Mouse (Mus musculus) liver, embryonic 15.5 days (tissue): ENCODE measurements around the gene Mast4. TPM values are rescaled to one million over a fixed set of nuclear protein-coding genes. Genes with fewer than 3 reads are reported as not detected.

ENCODE experiments used
- ATAC-seq: fragments of 200-750 bp; cut with Nextera tagmentation; 2 replicates; pipeline ENCODE4 v1.8.0; 2017; ENCODE audit warnings: moderate number of reproducible peaks, mild to moderate bottlenecking, moderate library complexity; ENCODE audit not compliant: insufficient read depth
- H3K27ac ChIP-seq: fragments of 300-500 bp; sonication (generic); replicated peaks from 2 replicates; pipeline ENCODE4 v1.5.1; 2015; ENCODE audit warnings: mild to moderate bottlenecking, inconsistent platforms
- H3K27me3 ChIP-seq: fragments of 300-500 bp; sonication (generic); 2 replicates; pipeline ENCODE4 v1.6.1; 2015; ENCODE audit warnings: mild to moderate bottlenecking, inconsistent platforms
- H3K36me3 ChIP-seq: fragments of 300-500 bp; sonication (generic); replicated peaks from 2 replicates; pipeline ENCODE4 v1.6.1; 2015; ENCODE audit warnings: moderate library complexity, mild to moderate bottlenecking, inconsistent platforms
- H3K4me1 ChIP-seq: fragments of 300-500 bp; sonication (generic); replicated peaks from 2 replicates; pipeline ENCODE4 v1.6.1; 2015; ENCODE audit warnings: inconsistent platforms
- H3K4me2 ChIP-seq: fragments of 300-500 bp; sonication (generic); 2 replicates; pipeline ENCODE4 v1.6.1; 2015; ENCODE audit warnings: moderate library complexity, mild to moderate bottlenecking, inconsistent platforms
- H3K4me3 ChIP-seq: fragments of 300-500 bp; sonication (generic); replicated peaks from 2 replicates; pipeline ENCODE4 v1.5.1; 2015; ENCODE audit warnings: mild to moderate bottlenecking, inconsistent platforms
- H3K9ac ChIP-seq: fragments of 300-500 bp; sonication (generic); 2 replicates; pipeline ENCODE4 v1.6.1; 2015; ENCODE audit warnings: moderate library complexity, mild to moderate bottlenecking, inconsistent platforms
- H3K9me3 ChIP-seq: fragments of 300-500 bp; sonication (generic); replicated peaks from 2 replicates; pipeline ENCODE4 v1.6.1; 2016; ENCODE audit warnings: inconsistent platforms
- WGBS: fragments of 180-500 bp; shearing (Covaris S2); methylation state at CpG from one replicate; pipeline ENCODE4 v1.1.7; 2015; ENCODE audit warnings: mixed read lengths; ENCODE audit not compliant: insufficient replicate concordance; 5-methylcytosine and 5-hydroxymethylcytosine counted together
- polyA plus RNA-seq: library from polyadenylated mRNA; unstranded; fragments of >200 nt; fragmentation: Nextera tagmentation; extraction: Ambion mirVana; gene quantifications from 2 replicates; pipeline ENCODE4 v1.2.1, GENCODE M21; 2015

Gene Mast4
- polyA plus RNA-seq, 1 experiment from 2014 or later: 2.1 TPM

GRCm38 (mm10) chr13:102880381-102881076, 453.8 kb downstream of the Mast4 start:
- Histone ChIP-seq H3K36me3 (no peaks in the 10 kb centered on the region), H3K9ac (no peak overlapping the region), H3K4me2 (no peak overlapping the region), H3K9me3 (no peaks in the 10 kb centered on the region), H3K27me3 (no peaks in the 10 kb centered on the region), H3K4me1 (peaks cover 11% of the 10 kb centered on the region; the same call in 1 of the 2 replicates), H3K27ac (no peak overlapping the region), H3K4me3 (no peak overlapping the region)
- ATAC-seq: no peak
- WGBS: 71% methylated on average over 7 of the region's 7 CpGs

- no peaks in the 10 kb centered on the region for H3K36me3 ChIP-seq
- H3K9me3 ChIP-seq: no peaks in the 10 kb centered on the region
- no peak overlapping the region for H3K27ac ChIP-seq
- no peak overlapping the region for H3K9ac ChIP-seq
- no peak overlapping the region for H3K4me3 ChIP-seq
- ATAC-seq: no peak
- no peak overlapping the region for H3K4me2 ChIP-seq
- WGBS: 54% methylated on average over 6 of the region's 6 CpGs
- no peaks in the 10 kb centered on the region for H3K27me3 ChIP-seq
- peaks cover 11% of the 10 kb centered on the region; the same call in 1 of the 2 replicates for H3K4me1 ChIP-seq
Observed at GRCm38 (mm10) chr13:102878631-102879030, 455.7 kb downstream of the Mast4 start.

- WGBS: 68% methylated on average over 12 of the region's 12 CpGs
- no peaks in the 10 kb centered on the region for H3K27me3 ChIP-seq
Observed at GRCm38 (mm10) chr13:102877766-102878325, 456.5 kb downstream of the Mast4 start.

DNA sequence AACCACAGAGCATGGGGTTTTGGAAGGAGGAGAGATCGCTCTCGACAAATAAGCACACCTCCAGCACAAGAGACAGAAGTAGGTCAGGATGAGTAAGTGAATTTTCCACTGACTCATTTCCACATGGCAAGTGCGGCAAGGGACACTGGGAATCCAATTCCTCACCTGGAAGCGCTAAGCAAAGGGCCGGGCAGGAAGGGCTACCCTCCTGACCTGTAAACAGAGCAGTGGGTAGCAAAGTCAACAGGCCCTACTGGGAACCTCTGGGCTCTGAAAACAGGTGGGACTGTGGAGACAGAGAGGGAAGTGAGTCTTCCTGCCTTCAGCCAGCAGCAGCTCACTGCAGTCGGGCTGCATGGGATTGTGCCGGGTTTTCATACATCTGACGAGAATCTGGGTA, 457.1 kb downstream of the Mast4 start:
- Histone ChIP-seq H3K36me3 (no peaks in the 10 kb centered on the region), H3K27ac (no peak overlapping the region), H3K27me3 (no peaks in the 10 kb centered on the region), H3K9ac (no peak overlapping the region), H3K4me3 (no peak overlapping the region), H3K4me2 (no peak overlapping the region), H3K4me1 (peaks cover 11% of the 10 kb centered on the region; the same call in 1 of the 2 replicates), H3K9me3 (no peaks in the 10 kb centered on the region)
- 72% methylated on average over 8 of the region's 8 CpGs for WGBS
- peak; percentile 68 for ATAC-seq

More at GRCm38 (mm10) chr13:102877766-102878325, 456.5 kb downstream of the Mast4 start:
- peaks cover 11% of the 10 kb centered on the region; the same call in 1 of the 2 replicates for H3K4me1 ChIP-seq
- no peaks in the 10 kb centered on the region for H3K9me3 ChIP-seq
- no peak overlapping the region for H3K4me2 ChIP-seq
- no peak overlapping the region for H3K4me3 ChIP-seq
- no peak overlapping the region for H3K9ac ChIP-seq
- H3K27ac ChIP-seq: no peak overlapping the region
- no peak for ATAC-seq
- H3K36me3 ChIP-seq: no peaks in the 10 kb centered on the region

GRCm38 (mm10) chr13:102875520-102875919, 458.8 kb downstream of the Mast4 start:
- no peak overlapping the region for H3K4me2 ChIP-seq
- no peak overlapping the region for H3K27ac ChIP-seq
- no peak overlapping the region for H3K4me3 ChIP-seq
- no peaks in the 10 kb centered on the region for H3K36me3 ChIP-seq
- H3K4me1 ChIP-seq: peaks cover 11% of the 10 kb centered on the region; the same call in 1 of the 2 replicates
- no peak for ATAC-seq
- H3K9ac ChIP-seq: no peak overlapping the region
- H3K9me3 ChIP-seq: no peaks in the 10 kb centered on the region
- H3K27me3 ChIP-seq: no peaks in the 10 kb centered on the region
- 74% methylated on average over 8 of the region's 8 CpGs for WGBS

- Histone ChIP-seq H3K27ac (no peak overlapping the region), H3K36me3 (no peaks in the 10 kb centered on the region), H3K4me2 (no peak overlapping the region), H3K27me3 (no peaks in the 10 kb centered on the region), H3K9me3 (no peaks in the 10 kb centered on the region), H3K4me1 (peaks cover 11% of the 10 kb centered on the region; the same call in 1 of the 2 replicates), H3K4me3 (no peak overlapping the region), H3K9ac (no peak overlapping the region)
- 52% methylated on average over 3 of the region's 3 CpGs for WGBS
- no peak for ATAC-seq
Observed at GRCm38 (mm10) chr13:102875144-102875476, 459.2 kb downstream of the Mast4 start.

GRCm38 (mm10) chr13:102874465-102875143, 459.7 kb downstream of the Mast4 start:
- no peaks in the 10 kb centered on the region for H3K36me3 ChIP-seq
- H3K27ac ChIP-seq: no peak overlapping the region
- no peak for ATAC-seq
- H3K4me3 ChIP-seq: no peak overlapping the region
- no peaks in the 10 kb centered on the region for H3K27me3 ChIP-seq
- H3K4me2 ChIP-seq: no peak overlapping the region
- H3K9me3 ChIP-seq: no peaks in the 10 kb centered on the region
- no peak overlapping the region for H3K9ac ChIP-seq
- H3K4me1 ChIP-seq: peaks cover 11% of the 10 kb centered on the region; the same call in 1 of the 2 replicates
- 74% methylated on average over 14 of the region's 14 CpGs for WGBS

DNA sequence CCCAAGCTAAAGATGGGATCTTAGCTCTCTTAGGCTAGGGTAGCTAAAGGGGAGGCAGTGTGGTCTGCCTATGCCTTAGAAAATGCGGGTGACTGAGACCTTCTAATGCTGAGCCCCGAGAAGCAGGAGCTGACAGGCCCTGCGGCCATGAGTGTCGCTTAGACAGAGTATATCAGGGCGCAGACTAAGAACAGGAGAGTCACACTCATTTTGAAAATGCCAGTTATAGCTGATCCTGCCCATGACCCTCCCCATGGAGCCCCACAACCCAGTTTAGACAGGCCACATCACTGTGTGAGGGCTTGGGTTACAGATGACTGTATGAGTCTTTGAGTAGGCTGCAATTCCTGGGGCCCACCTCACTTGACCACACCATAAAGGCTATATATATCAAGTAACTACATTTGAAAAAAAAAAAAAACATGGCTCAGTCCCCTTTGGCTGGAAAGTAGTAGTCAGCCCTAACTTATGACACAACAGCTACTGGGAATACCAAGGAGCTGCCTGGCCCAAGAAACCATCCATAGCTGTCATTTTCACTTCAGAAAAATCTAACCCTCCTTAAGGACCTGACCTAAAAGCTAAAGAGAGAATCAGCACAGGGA, 460.8 kb downstream of the Mast4 start:
- Histone ChIP-seq H3K27ac (no peak overlapping the region), H3K27me3 (no peaks in the 10 kb centered on the region), H3K4me3 (no peak overlapping the region), H3K4me2 (no peak overlapping the region), H3K36me3 (no peaks in the 10 kb centered on the region), H3K9ac (no peak overlapping the region), H3K4me1 (peaks cover 7% of the 10 kb centered on the region; the same call in 1 of the 2 replicates), H3K9me3 (no peaks in the 10 kb centered on the region)
- 82% methylated on average over 5 of the region's 5 CpGs for WGBS
- ATAC-seq: no peak

DNA sequence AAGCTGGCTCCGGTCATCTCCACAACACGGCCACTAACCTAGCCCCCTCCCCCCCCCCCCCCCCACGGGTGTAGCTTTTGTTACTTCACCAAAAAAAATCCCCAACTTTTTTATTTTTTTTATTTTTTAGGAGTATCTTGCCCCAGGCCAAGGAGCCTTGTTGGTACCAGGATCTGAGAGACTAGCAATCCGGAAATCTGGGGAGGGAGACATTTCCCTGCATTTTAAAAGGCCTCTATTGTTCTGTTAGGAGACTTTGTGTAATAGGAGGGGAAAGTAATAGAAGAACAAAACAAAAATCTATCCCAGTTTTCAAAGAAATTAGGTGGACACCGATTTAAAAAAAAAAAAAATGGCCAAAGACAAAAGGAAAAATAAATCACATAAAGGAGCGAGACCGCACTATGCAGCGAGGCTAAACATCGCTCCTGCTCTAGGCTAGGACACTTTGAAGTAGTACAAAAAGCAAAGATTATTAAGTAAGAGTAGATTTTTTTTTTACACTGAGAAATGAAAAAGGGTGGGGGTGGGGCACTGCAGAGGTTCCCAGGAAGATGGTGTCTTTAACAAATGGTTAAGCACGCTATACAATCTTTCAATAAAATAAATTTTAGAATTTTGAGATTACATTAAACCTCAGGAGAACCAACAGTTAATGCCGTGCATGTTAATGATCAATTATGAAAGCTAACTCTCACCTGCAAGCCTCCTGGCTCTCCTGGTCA, 462.8 kb downstream of the Mast4 start:
- H3K9ac ChIP-seq: no peak overlapping the region
- H3K9me3 ChIP-seq: no peaks in the 10 kb centered on the region
- ATAC-seq: no peak
- H3K27me3 ChIP-seq: no peaks in the 10 kb centered on the region
- no peaks in the 10 kb centered on the region for H3K4me1 ChIP-seq
- no peaks in the 10 kb centered on the region for H3K36me3 ChIP-seq
- H3K4me2 ChIP-seq: no peak overlapping the region
- no peak overlapping the region for H3K4me3 ChIP-seq
- H3K27ac ChIP-seq: no peak overlapping the region
- WGBS: 76% methylated on average over 11 of the region's 11 CpGs

- no peaks in the 10 kb centered on the region for H3K27me3 ChIP-seq
- no peak overlapping the region for H3K4me3 ChIP-seq
- ATAC-seq: no peak
- H3K9me3 ChIP-seq: no peaks in the 10 kb centered on the region
- H3K9ac ChIP-seq: no peak overlapping the region
- H3K27ac ChIP-seq: no peak overlapping the region
- no peak overlapping the region for H3K4me2 ChIP-seq
- H3K4me1 ChIP-seq: no peaks in the 10 kb centered on the region
- WGBS: 68% methylated on average over 4 of the region's 4 CpGs
- H3K36me3 ChIP-seq: no peaks in the 10 kb centered on the region
Observed at GRCm38 (mm10) chr13:102869541-102869940, 464.8 kb downstream of the Mast4 start.

DNA sequence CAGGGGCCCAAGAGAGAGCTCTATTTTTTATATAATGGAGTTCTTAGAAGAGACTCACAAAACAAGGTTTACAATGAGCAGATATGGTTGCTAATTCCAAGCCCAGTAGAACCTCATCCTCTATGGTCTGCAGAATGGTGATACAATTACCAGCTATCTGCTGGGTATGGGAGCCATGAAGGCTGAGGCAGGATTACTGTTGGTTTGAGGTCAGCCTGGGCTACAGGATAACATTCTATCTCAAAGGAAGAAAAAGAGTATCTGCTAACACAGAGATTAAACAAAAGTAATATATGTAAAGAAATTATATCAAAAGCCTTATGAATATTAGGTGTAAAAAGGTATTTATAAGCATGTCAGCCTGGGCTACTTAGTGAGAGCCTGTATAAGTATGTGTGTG, 467.5 kb downstream of the Mast4 start:
- H3K27me3 ChIP-seq: no peaks in the 10 kb centered on the region
- H3K36me3 ChIP-seq: no peaks in the 10 kb centered on the region
- no peak overlapping the region for H3K27ac ChIP-seq
- H3K4me3 ChIP-seq: no peak overlapping the region
- H3K4me2 ChIP-seq: no peak overlapping the region
- ATAC-seq: no peak
- H3K9me3 ChIP-seq: no peaks in the 10 kb centered on the region
- no peak overlapping the region for H3K9ac ChIP-seq
- no peaks in the 10 kb centered on the region for H3K4me1 ChIP-seq
